In the genomic region with DNA sequence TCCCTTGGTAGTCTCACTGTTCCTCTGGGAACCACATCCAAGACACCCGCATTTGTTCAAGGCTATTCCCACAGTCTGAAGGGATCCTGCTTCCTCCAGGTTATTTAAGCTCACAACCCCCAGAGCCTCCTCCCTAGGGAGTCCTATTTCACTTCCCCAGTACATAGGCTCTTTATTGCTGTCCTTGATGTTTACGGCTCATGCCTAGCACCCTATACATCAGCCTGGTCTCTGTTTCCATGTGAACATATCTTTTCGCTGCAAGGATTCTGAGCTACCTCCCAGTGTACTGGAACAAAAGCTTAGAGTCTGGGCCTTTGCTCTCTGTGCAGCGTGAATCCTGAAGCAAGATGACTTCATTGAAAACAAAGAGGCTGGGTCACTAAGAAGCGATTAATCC, we compare ENCODE assay signal across 27 mouse cellular contexts.
DNase-seq lines count a peak whose midpoint lies in the region; ATAC-seq lines count a peak whose summit lies in the region.
"Had no signal": no experiment of that assay in that cellular context is flagged by ENCODE, and none has a peak within 500 bp of the region (broad histone marks: within the 10 kb centered on the region; RNA-seq: fewer than 3 reads in every experiment).

No protein-coding gene starts in this region.

- 19% methylated on average over 5 of the region's 5 CpGs for WGBS in kidney, embryonic 14.5 days
- 30% methylated on average over 5 of the region's 5 CpGs for WGBS in midbrain, embryonic 11.5 days
- WGBS in midbrain, embryonic 14.5 days: 23% methylated on average over 5 of the region's 5 CpGs
- WGBS in liver, embryonic 12.5 days (ENCODE audit: insufficient replicate concordance): 74% methylated on average over 5 of the region's 5 CpGs

- no peak overlapping the region for H3K9ac ChIP-seq in kidney, embryonic 14.5 days (ENCODE audit: low read depth, low read length)
- 0 out of 2 replicates have a peak overlapping the region, but pooled peaks have one; percentile 9 for H3K9ac ChIP-seq in midbrain, embryonic 11.5 days (ENCODE audit: low read length)
- no peak overlapping the region for H3K9ac ChIP-seq in midbrain, embryonic 14.5 days (replicated peaks; ENCODE audit: low read length)
- H3K9ac ChIP-seq in liver, embryonic 12.5 days: no peak overlapping the region
- H3K9ac ChIP-seq: heart, embryonic 12.5 days; hindbrain, embryonic 15.5 days; intestine, embryonic 15.5 days; limb, embryonic 12.5 days; liver, postnatal 0 days; stomach, embryonic 15.5 days had no signal

- no peak overlapping the region for H3K4me3 ChIP-seq in kidney, embryonic 14.5 days (ENCODE audit: low read length)
- no peak overlapping the region for H3K4me3 ChIP-seq in midbrain, embryonic 11.5 days (ENCODE audit: low read depth, low read length)
- no peak overlapping the region for H3K4me3 ChIP-seq in midbrain, embryonic 14.5 days (replicated peaks; ENCODE audit: low read depth, low read length)
- no peak overlapping the region for H3K4me3 ChIP-seq in liver, embryonic 12.5 days
- H3K4me3 ChIP-seq: heart, embryonic 12.5 days; hindbrain, embryonic 10.5 days; hindbrain, embryonic 15.5 days; intestine, embryonic 15.5 days; layer of hippocampus, adult 2 months; left cerebral cortex, adult 2 months; limb, embryonic 12.5 days; stomach, embryonic 15.5 days had no signal

- H3K27ac ChIP-seq in kidney, embryonic 14.5 days (ENCODE audit: low read depth, low read length): no peak overlapping the region
- no peak overlapping the region for H3K27ac ChIP-seq in midbrain, embryonic 11.5 days (ENCODE audit: low read depth, low read length)
- H3K27ac ChIP-seq in midbrain, embryonic 14.5 days (replicated peaks; ENCODE audit: low read depth, low read length): no peak overlapping the region
- H3K27ac ChIP-seq in liver, embryonic 12.5 days: no peak overlapping the region
- H3K27ac ChIP-seq: hindbrain, embryonic 10.5 days; hindbrain, embryonic 15.5 days; intestine, embryonic 15.5 days; layer of hippocampus, adult 2 months; left cerebral cortex, adult 2 months; limb, embryonic 12.5 days; stomach, embryonic 15.5 days had no signal

- ATAC-seq in kidney, embryonic 14.5 days (ENCODE audit: low FRiP score, low TSS enrichment): peak; percentile 43; the same call in 1 of the 2 replicates
- no peak for ATAC-seq in midbrain, embryonic 11.5 days (ENCODE audit: low FRiP score)
- no peak for ATAC-seq in midbrain, embryonic 14.5 days (ENCODE audit: low FRiP score, low TSS enrichment)
- ATAC-seq in liver, embryonic 12.5 days: no peak
- ATAC-seq: forebrain, embryonic 14.5 days; intestine, embryonic 15.5 days; liver, postnatal 0 days had no signal

- no peaks in the 10 kb centered on the region for H3K9me3 ChIP-seq in kidney, embryonic 14.5 days (ENCODE audit: control insufficient read depth, low read length)
- H3K9me3 ChIP-seq in midbrain, embryonic 11.5 days (ENCODE audit: control insufficient read depth, low read length): no peaks in the 10 kb centered on the region
- no peaks in the 10 kb centered on the region; the same call in 1 of the 2 replicates for H3K9me3 ChIP-seq in midbrain, embryonic 14.5 days (ENCODE audit: control insufficient read depth, low read length)
- no peaks in the 10 kb centered on the region for H3K9me3 ChIP-seq in liver, embryonic 12.5 days (replicated peaks)
- H3K9me3 ChIP-seq: hindbrain, embryonic 10.5 days; hindbrain, embryonic 15.5 days; intestine, embryonic 15.5 days; limb, embryonic 12.5 days; stomach, embryonic 15.5 days had no signal

- H3K4me1 ChIP-seq in kidney, embryonic 14.5 days (ENCODE audit: control insufficient read depth, insufficient read depth, low read length): no peaks in the 10 kb centered on the region
- peaks cover 7% of the 10 kb centered on the region for H3K4me1 ChIP-seq in midbrain, embryonic 11.5 days (ENCODE audit: control insufficient read depth, insufficient read depth, low read length)
- 0 out of 2 replicates have a peak, but pooled peaks cover 8% of the 10 kb centered on the region for H3K4me1 ChIP-seq in midbrain, embryonic 14.5 days (ENCODE audit: control insufficient read depth, insufficient read depth, low read length)
- no peaks in the 10 kb centered on the region for H3K4me1 ChIP-seq in liver, embryonic 12.5 days
- H3K4me1 ChIP-seq: heart, embryonic 12.5 days; intestine, embryonic 15.5 days; stomach, embryonic 15.5 days had no signal

- peak; percentile 10 for DNase-seq in embryo, embryonic 10 days (ENCODE audit: low spot score)
- DNase-seq in embryo, embryonic 9.5 days (ENCODE audit: extremely low spot score): no peak
- no peak for DNase-seq in kidney, postnatal 25 days
- DNase-seq in midbrain, embryonic 11.5 days (ENCODE audit: low spot score, missing footprints): no peak
- DNase-seq in midbrain, embryonic 14.5 days: no peak
- peak; percentile 35 for DNase-seq in forelimb bud, embryonic 11.5 days (ENCODE audit: low read depth, low spot score)
- DNase-seq: adrenal gland, adult 8-10 months; cerebellum, adult 8-10 months; cerebellum, postnatal 25 days; gastrocnemius, postnatal 25 days; heart, adult 18-20 months; kidney, adult 8-10 months; kidney, postnatal 36 days; liver, postnatal 0 days; right cerebral cortex, postnatal 25 days had no signal

- no peaks in the 10 kb centered on the region for H3K36me3 ChIP-seq in kidney, embryonic 14.5 days (ENCODE audit: control insufficient read depth, insufficient read depth, low read length)
- no peaks in the 10 kb centered on the region for H3K36me3 ChIP-seq in midbrain, embryonic 11.5 days (ENCODE audit: control insufficient read depth, insufficient read depth, low read length)
- peaks cover 16% of the 10 kb centered on the region for H3K36me3 ChIP-seq in midbrain, embryonic 14.5 days (ENCODE audit: control insufficient read depth, insufficient read depth, low read length)
- no peaks in the 10 kb centered on the region for H3K36me3 ChIP-seq in liver, embryonic 12.5 days
- H3K36me3 ChIP-seq: heart, embryonic 12.5 days; hindbrain, embryonic 15.5 days; intestine, embryonic 15.5 days; limb, embryonic 12.5 days; stomach, embryonic 15.5 days had no signal

- no peaks in the 10 kb centered on the region for H3K27me3 ChIP-seq in kidney, embryonic 14.5 days (ENCODE audit: control insufficient read depth, insufficient read depth, low read length)
- H3K27me3 ChIP-seq in midbrain, embryonic 11.5 days (ENCODE audit: control insufficient read depth, insufficient read depth, low read length): no peaks in the 10 kb centered on the region
- no peaks in the 10 kb centered on the region for H3K27me3 ChIP-seq in midbrain, embryonic 14.5 days (ENCODE audit: control insufficient read depth, insufficient read depth, low read length)
- H3K27me3 ChIP-seq in liver, embryonic 12.5 days (replicated peaks): no peaks in the 10 kb centered on the region
- H3K27me3 ChIP-seq: CH12.LX; hindbrain, embryonic 15.5 days; intestine, embryonic 15.5 days; stomach, embryonic 15.5 days had no signal

- no peak overlapping the region for H3K4me2 ChIP-seq in kidney, embryonic 14.5 days (replicated peaks; ENCODE audit: low read depth, low read length)
- H3K4me2 ChIP-seq in midbrain, embryonic 11.5 days: no peak overlapping the region
- H3K4me2 ChIP-seq in midbrain, embryonic 14.5 days (ENCODE audit: low read length): no peak overlapping the region
- no peak overlapping the region for H3K4me2 ChIP-seq in liver, embryonic 12.5 days
- H3K4me2 ChIP-seq: heart, embryonic 12.5 days; hindbrain, embryonic 15.5 days; intestine, embryonic 15.5 days; limb, embryonic 12.5 days; stomach, embryonic 15.5 days had no signal

Comparison
In these comparisons a context has a peak if more than half of its experiments do, and no peak if none do; other contexts are left out.
1. DNase-seq: peak in embryo, embryonic 10 days (single experiment) and forelimb bud, embryonic 11.5 days (single experiment); none in embryo, embryonic 9.5 days (single experiment), kidney, postnatal 25 days (0 of 2), midbrain, embryonic 11.5 days (single experiment) and midbrain, embryonic 14.5 days (single experiment).